Mouse (Mus musculus) hindbrain, embryonic 13.5 days (tissue): ENCODE results near the gene Slc6a21. TPM values are rescaled to one million over a fixed set of nuclear protein-coding genes. Genes with fewer than 3 reads are reported as not detected.

Experiments
- ATAC-seq: fragments of 200-750 bp; cut with Nextera tagmentation; 2 replicates; pipeline ENCODE4 v1.8.0; 2017; ENCODE audit warnings: moderate TSS enrichment; ENCODE audit not compliant: low FRiP score
- H3K27ac ChIP-seq: fragments of 300-500 bp; sonication (generic); 2 replicates; pipeline ENCODE4 v1.5.1; 2015; ENCODE audit warnings: inconsistent platforms, mild to moderate bottlenecking, moderate library complexity
- H3K27me3 ChIP-seq: fragments of 300-500 bp; sonication (generic); 2 replicates; pipeline ENCODE4 v1.6.1; 2015; ENCODE audit warnings: mild to moderate bottlenecking, inconsistent platforms
- H3K36me3 ChIP-seq: fragments of 300-500 bp; sonication (generic); 2 replicates; pipeline ENCODE4 v1.6.1; 2015; ENCODE audit warnings: mild to moderate bottlenecking, inconsistent platforms
- H3K4me1 ChIP-seq: fragments of 300-500 bp; sonication (generic); replicated peaks from 2 replicates; pipeline ENCODE4 v1.6.1; 2015; ENCODE audit warnings: inconsistent platforms
- H3K4me2 ChIP-seq: fragments of 300-500 bp; sonication (generic); 2 replicates; pipeline ENCODE4 v1.6.1; 2015; ENCODE audit warnings: inconsistent platforms, mild to moderate bottlenecking, moderate library complexity
- H3K4me3 ChIP-seq: fragments of 300-500 bp; sonication (generic); 2 replicates; pipeline ENCODE4 v1.5.1; 2015; ENCODE audit warnings: mild to moderate bottlenecking, inconsistent platforms
- H3K9ac ChIP-seq: fragments of 300-500 bp; sonication (generic); 2 replicates; pipeline ENCODE4 v1.6.1; 2015; ENCODE audit warnings: mild to moderate bottlenecking, inconsistent platforms
- H3K9me3 ChIP-seq: fragments of 300-500 bp; sonication (generic); 2 replicates; pipeline ENCODE4 v1.6.1; 2016; ENCODE audit warnings: inconsistent platforms
- WGBS: fragments of 180-500 bp; shearing (Covaris S2); methylation state at CpG from one replicate; pipeline ENCODE4 v1.1.7; 2015; 5-methylcytosine and 5-hydroxymethylcytosine counted together
- polyA plus RNA-seq: library from polyadenylated mRNA; unstranded; fragments of >200 nt; fragmentation: Nextera tagmentation; extraction: Ambion mirVana; gene quantifications from 2 replicates; pipeline ENCODE4 v1.2.1, GENCODE M21; 2015

Gene Slc6a21
- polyA plus RNA-seq, 1 experiment from 2014 or later = not detected

DNA sequence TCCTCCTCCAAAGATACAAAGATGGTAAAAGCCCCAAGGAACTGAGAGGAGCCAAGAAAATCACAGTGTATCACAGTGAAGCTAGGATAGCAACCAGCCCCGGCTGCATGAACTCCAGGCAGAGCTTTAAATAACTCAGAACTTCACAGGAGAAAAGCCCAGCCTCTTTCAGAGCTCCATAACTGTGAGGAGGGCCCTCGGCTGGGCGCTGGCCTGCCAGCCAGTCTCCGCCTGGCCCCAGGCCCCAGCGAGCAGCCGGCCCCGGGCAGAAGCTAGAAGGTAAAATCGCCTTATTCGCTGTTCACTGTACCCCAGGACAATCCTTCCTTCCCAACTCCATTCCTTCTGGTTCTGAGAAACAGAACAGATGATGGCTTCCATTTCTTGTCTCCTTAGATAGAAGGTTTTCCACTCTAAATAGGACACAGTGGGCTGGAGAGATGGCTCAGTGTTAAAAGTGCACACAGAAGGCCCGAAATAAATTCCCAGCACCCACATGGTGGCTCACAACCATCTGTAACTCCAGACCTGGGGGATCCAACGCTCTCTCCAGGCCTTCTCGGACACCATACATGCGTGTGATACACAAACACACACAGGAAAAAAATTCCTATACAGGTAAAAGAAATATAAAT, 51.6 kb downstream of the Slc6a21 start:
- Histone ChIP-seq H3K27ac (no peak overlapping the region), H3K36me3 (peaks cover 3% of the 10 kb centered on the region), H3K9me3 (no peaks in the 10 kb centered on the region), H3K9ac (no peak overlapping the region), H3K4me3 (no peak overlapping the region), H3K4me2 (no peak overlapping the region), H3K4me1 (peaks cover 17% of the 10 kb centered on the region), H3K27me3 (peaks cover 11% of the 10 kb centered on the region; the same call in 1 of the 2 replicates)
- WGBS = 83% methylated on average over 13 of the region's 13 CpGs
- ATAC-seq = no peak

DNA sequence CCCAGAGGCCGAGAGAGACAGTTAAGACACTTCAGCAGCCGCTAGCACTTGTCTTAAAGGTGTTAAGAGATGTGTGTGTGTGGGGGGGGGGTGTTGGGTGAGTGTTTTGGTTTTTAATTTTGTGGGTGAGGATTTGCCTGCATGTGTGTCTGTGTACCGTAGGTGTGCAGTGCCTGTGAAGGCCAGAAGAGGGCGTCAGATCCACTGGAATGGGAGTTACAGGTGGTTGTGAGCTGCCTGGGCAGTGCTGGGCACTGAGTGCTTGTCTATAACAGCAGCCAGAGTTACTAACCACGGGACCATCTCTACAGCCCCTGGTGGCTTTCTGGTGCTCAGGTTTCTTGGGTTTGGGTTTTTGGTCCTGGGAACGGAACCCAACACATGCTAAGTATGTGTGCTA, 54.2 kb downstream of the Slc6a21 start:
- no peak overlapping the region for H3K4me2 ChIP-seq
- no peak overlapping the region for H3K4me3 ChIP-seq
- WGBS = 88% methylated on average over 6 of the region's 6 CpGs
- H3K27ac ChIP-seq = no peak overlapping the region
- H3K9me3 ChIP-seq = no peaks in the 10 kb centered on the region
- peaks cover 26% of the 10 kb centered on the region for H3K4me1 ChIP-seq
- no peak for ATAC-seq
- H3K27me3 ChIP-seq = peaks cover 18% of the 10 kb centered on the region; the same call in 1 of the 2 replicates
- no peak overlapping the region for H3K9ac ChIP-seq
- H3K36me3 ChIP-seq = no peaks in the 10 kb centered on the region

DNA sequence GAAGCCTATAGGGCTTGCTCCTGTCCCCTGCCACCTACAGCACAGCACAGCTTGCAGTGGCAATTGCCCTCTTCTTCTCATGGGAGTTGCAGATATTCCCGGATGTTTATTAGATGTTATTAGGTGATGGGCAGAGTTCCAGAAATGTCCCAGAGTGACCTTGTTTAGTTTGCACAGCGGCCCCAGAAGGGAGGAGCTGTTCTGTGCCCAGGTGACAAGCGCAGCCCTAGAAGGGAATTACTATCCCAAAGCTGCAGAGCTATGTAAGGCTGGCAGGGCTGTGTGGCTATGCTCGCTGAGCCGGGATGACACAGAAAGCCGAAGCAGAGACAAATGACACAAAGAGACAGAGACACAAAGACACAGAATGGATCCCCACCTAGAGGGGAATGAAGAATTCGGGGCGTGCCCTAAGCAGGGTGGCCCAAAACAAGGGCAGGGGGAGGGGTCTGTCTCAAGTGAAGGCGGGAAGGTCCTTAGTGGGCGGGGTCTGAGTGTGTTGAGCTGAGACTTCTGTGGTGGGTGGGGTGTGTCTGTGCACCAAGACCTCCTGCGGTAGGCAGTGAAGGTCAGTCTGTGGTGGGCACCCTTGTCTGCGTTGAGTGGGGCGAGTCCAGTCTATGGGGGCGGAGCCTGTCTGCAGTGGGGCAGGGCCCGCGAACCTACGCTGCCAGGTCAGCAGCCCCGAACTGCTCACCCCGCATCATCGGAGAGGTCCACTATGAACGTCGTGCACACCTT, 55.5 kb downstream of the Slc6a21 start:
- WGBS = 3% methylated on average over 22 of the region's 22 CpGs

DNA sequence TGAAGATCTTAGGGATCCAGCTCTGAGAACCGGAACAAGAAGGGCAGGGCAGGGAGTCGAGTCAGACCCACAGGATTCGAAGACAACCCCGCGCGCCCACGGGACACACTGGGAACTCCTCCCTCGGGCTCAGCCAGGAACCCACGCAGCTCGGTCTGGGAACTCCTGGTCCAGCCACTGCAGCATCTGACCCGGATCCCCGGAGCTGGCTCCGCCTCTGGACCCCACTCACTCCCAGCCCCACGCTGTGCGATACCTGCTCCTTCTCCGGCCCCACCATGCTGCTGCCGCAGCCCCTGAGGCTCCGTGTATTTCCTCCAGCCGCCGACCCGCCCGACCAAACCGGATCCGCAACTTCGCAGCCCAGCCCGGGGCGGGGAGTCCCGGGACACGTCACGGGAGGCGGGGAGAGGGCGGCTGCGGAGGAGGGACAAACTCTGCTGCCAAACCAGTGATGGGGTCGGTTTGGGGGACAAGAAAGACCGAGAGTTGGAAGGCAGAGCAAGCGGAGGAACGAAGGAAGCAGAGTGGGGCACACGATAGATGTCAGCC, 56.2 kb downstream of the Slc6a21 start, which contains the start of gene Trpm4:
Gene Trpm4 (minus strand): TSS at position 350 of the 552 bp plus-strand sequence.
- no peaks in the 10 kb centered on the region for H3K9me3 ChIP-seq
- under 1% methylated on average over 38 of the region's 38 CpGs for WGBS

More for the DNA sequence above, 55.5 kb downstream of the Slc6a21 start:
- Histone ChIP-seq H3K36me3 (no peaks in the 10 kb centered on the region), H3K4me1 (peaks cover 27% of the 10 kb centered on the region), H3K9me3 (no peaks in the 10 kb centered on the region), H3K9ac (peak overlapping the region; percentile 77), H3K27ac (peak overlapping the region; percentile 55), H3K27me3 (peaks cover 29% of the 10 kb centered on the region), H3K4me2 (peak overlapping the region; percentile 93), H3K4me3 (peak overlapping the region; percentile 57)
- ATAC-seq = peak; percentile 64

DNA sequence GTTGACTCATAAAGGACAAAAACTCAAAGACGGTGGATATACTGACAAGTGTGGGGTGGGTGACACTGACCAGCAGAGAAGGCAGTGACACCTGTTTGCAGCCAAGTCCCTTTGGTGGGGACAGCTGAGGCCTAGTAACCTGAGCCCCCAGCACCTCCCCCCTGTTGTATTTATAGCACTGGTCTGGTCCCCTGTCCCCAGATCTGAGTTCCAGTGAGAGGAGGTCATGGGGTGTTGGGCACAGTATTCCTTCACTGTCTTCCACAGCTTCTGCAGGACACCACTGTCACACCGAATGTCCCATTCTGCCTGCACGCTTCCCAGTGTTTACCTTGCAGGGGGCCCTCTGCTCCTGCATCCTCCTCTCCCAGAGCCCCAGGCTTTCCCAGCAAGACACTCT, 57.3 kb downstream of the Slc6a21 start:
- peaks cover 45% of the 10 kb centered on the region for H3K4me1 ChIP-seq
- no peak overlapping the region for H3K27ac ChIP-seq
- peaks cover 37% of the 10 kb centered on the region for H3K27me3 ChIP-seq
- H3K4me3 ChIP-seq = no peak overlapping the region
- no peak for ATAC-seq
- no peak overlapping the region for H3K4me2 ChIP-seq
- H3K9me3 ChIP-seq = no peaks in the 10 kb centered on the region
- no peaks in the 10 kb centered on the region for H3K36me3 ChIP-seq
- 17% methylated on average over 3 of the region's 3 CpGs for WGBS
- H3K9ac ChIP-seq = no peak overlapping the region

More for the DNA sequence above, 56.2 kb downstream of the Slc6a21 start, which contains the start of gene Trpm4:
- peak; percentile 63 for ATAC-seq
- H3K36me3 ChIP-seq = no peaks in the 10 kb centered on the region
- H3K27ac ChIP-seq = peak within 1 kb of the TSS; percentile 55
- H3K9ac ChIP-seq = peak within 1 kb of the TSS; percentile 77
- peak within 1 kb of the TSS; percentile 93 for H3K4me2 ChIP-seq
- H3K4me1 ChIP-seq = peaks cover 34% of the 10 kb centered on the region
- peaks cover 36% of the 10 kb centered on the region for H3K27me3 ChIP-seq
- peak within 1 kb of the TSS; percentile 57 for H3K4me3 ChIP-seq

DNA sequence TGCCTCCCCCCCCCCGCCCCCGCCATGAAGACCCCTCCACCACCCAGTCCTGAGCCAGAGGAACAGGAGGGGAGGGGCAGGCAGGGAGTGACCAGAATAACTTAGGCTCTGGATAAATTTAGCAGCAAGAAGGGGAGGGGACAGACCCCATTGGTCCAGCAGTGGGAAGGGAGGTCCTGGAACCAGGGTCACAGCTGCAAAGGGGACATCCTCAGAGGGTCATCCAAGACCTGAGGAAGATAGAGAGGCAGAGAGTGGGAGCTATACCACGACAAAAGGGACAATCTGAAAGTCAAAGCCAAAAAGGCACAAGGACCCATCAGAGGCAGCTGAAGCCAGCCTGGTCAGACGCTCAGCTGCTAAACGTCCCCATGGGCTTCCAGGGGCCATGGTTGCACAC, 57.7 kb downstream of the Slc6a21 start, which contains the start of gene Hrc:
Gene Hrc (plus strand): TSS at position 235 of the 400 bp plus-strand sequence.
- ATAC-seq = no peak
- Histone ChIP-seq H3K4me1 (peaks cover 49% of the 10 kb centered on the region), H3K27ac (0 out of 2 replicates have a peak within 1 kb of the TSS, but pooled peaks have one; percentile 55), H3K9ac (no peak within 1 kb of the TSS), H3K4me2 (peak within 1 kb of the TSS; percentile 93), H3K36me3 (no peaks in the 10 kb centered on the region), H3K27me3 (peaks cover 37% of the 10 kb centered on the region), H3K9me3 (no peaks in the 10 kb centered on the region), H3K4me3 (no peak within 1 kb of the TSS)
- 30% methylated on average over 5 of the region's 5 CpGs for WGBS

DNA sequence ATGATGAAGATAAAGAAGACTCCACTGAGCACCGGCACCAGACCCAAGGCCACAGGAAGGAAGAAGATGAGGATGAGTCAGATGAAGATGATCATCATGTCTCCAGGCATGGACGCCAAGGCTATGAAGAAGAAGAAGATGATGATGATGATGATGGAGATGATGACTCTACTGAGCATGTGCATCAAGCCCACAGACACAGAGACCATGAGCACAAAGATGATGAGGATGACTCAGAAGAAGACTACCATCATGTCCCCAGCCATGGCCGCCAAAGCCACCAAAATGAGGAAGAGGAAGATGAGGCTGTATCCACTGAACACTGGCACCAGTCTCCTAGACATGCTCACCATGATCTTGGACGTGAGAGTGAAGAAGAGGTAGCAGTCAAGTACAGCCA, 59.0 kb downstream of the Slc6a21 start:
- H3K4me2 ChIP-seq = no peak overlapping the region
- no peak overlapping the region for H3K27ac ChIP-seq
- WGBS = 92% methylated on average over 4 of the region's 4 CpGs
- no peaks in the 10 kb centered on the region; the same call in 1 of the 2 replicates for H3K36me3 ChIP-seq
- H3K4me3 ChIP-seq = no peak overlapping the region
- peaks cover 47% of the 10 kb centered on the region for H3K27me3 ChIP-seq
- H3K4me1 ChIP-seq = peaks cover 55% of the 10 kb centered on the region
- H3K9ac ChIP-seq = no peak overlapping the region
- no peaks in the 10 kb centered on the region for H3K9me3 ChIP-seq
- ATAC-seq = no peak

DNA sequence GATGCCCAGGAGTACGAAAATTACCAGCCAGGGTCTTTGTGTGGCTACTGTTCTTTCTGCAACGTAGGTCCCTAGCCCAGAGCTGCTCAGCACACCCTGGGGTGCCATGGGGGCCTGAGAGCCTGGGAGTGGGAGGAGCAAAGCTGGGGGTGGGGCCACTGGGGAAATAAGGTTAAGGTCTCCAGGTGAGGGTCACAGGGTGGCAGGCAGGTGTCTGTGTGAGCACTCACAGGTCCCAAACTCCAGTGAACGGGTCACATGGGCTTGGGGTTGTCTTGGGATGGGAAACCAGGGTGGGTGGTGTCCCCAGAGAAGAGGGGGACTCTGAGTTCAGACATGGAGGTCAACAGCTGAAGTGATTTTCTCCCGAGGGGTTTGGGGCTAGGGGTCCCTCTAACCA, 60.2 kb downstream of the Slc6a21 start:
- Histone ChIP-seq H3K9ac (no peak overlapping the region), H3K27ac (no peak overlapping the region), H3K4me2 (no peak overlapping the region), H3K4me1 (peaks cover 53% of the 10 kb centered on the region), H3K9me3 (no peaks in the 10 kb centered on the region), H3K4me3 (no peak overlapping the region), H3K36me3 (peaks cover 4% of the 10 kb centered on the region; the same call in 1 of the 2 replicates), H3K27me3 (peaks cover 49% of the 10 kb centered on the region)
- WGBS = 17% methylated on average over 4 of the region's 4 CpGs
- no peak for ATAC-seq

DNA sequence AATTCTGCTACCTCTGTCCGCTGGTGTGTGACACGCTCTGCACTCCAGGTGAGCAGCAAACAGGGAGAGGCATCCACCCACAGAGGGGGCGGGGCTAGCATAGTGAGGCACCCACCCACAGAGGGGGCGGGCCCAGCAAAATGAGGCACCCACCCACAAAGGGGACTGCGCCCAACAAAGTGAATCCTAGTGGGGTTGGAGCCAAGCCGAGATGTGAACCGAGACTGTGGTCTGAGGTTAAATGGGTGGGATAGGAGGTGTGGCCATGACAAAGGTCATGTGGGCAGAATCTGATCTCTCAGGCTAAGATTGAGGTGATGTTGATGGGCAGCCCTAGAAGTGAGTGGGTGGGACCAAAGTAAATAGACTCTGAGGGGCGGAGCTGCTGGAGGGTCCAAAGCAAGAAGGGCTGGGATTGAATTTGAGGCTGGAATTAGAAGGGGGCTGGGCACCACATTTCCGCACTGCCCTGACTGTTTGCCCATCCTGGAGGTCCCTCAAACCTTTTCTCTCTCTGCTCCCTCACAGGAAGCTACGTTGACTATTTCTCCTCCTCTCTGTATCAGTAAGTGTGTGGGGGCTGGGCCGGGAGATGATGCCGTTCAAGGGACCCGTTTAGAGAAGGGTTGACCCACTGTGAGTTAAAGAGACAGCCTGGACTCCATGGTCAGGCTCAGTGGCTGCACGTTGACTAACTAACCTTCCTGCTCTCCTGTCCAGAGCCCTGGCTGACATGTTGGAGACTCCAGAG, 61.0 kb downstream of the Slc6a21 start:
- peaks cover 51% of the 10 kb centered on the region for H3K27me3 ChIP-seq
- H3K4me2 ChIP-seq = peak overlapping the region; percentile 76
- ATAC-seq = no peak
- 4% methylated on average over 14 of the region's 14 CpGs for WGBS
- H3K36me3 ChIP-seq = peaks cover 12% of the 10 kb centered on the region
- peaks cover 44% of the 10 kb centered on the region for H3K4me1 ChIP-seq
- H3K9me3 ChIP-seq = no peaks in the 10 kb centered on the region
- H3K4me3 ChIP-seq = 0 out of 2 replicates have a peak overlapping the region, but pooled peaks have one; percentile 47
- H3K9ac ChIP-seq = peak overlapping the region; percentile 76; the same call in 1 of the 2 replicates
- no peak overlapping the region for H3K27ac ChIP-seq
